Mouse (Mus musculus) ovary, postnatal 10 days (tissue): ENCODE results near the gene Gm17027.
"Not testable (repeated sequence)": the region's sequence is repeated elsewhere in the genome, so short reads cannot be mapped to it uniquely, and the experiment has no call there.

Source experiments
- DNase-seq: peaks from one replicate; pipeline ENCODE4 v3.0.0; 2022; ENCODE audit warnings: low spot score

Gene Gm17027

DNA sequence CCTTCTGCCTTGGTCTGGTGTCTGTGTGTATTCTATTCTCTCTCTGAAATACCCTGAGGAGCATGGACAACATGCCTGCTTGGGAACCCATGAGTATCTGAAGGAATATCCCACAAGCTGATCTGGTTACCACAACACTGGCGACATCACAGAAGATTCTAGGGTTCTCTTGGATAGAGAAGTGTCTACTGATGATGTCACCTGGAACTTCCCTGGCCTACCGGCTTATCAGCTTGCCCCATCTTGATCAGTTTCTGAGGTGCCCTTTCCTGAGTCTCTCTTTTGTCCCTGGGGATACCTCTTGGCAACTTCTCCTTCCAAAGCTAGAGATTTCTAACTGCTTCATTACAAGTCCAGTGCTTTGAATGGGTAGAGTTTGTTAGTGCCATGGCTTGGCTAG is at the start of gene Gm17027:
TSS of gene Gm17027 (minus strand) at position 101 of the 400 bp plus-strand sequence.
- not testable (repeated sequence) for DNase-seq

DNA sequence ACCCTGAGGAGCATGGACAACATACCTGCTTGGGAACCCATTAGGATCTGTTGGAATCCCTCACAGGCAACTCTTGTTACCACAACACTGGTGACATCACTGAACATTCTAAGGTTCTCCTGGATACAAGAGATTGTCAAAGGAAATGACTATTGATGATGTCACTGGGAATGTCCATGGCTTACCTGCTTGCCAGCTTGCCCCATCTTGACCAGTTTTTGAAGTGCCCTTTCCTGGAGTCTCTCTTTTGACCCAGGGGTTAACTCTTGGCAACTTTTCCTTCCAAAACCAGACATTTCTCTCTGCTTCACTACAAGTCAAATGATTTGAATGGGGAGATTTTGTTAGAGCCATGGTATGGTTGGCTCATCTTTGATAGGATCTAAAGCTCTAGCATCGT is 28.3 kb upstream of the Gm17027 start, which contains the start of gene Gm3573:
TSS of gene Gm3573 (minus strand) at position 101 of the 400 bp plus-strand sequence.
- not testable (repeated sequence) for DNase-seq

DNA sequence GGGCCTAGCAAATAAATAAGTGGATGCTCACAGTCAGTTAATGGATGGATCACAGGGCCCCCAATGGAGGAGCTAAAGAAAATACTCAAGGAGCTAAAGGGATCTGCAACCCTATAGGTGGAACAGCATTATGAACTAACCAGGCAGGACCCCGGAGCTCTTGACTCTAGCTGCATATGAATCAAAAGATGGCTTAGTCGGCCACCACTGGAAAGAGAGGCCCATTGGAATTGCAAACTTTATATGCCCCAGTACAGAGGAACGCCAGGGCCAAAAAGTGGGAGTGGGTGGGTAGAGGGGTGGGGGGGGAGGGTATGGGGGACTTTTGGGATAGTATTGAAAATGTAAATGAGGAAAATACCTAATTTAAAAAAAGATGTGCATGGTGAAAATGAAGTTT is 21.5 kb upstream of the Gm17027 start:
- not testable (repeated sequence) for DNase-seq

DNA sequence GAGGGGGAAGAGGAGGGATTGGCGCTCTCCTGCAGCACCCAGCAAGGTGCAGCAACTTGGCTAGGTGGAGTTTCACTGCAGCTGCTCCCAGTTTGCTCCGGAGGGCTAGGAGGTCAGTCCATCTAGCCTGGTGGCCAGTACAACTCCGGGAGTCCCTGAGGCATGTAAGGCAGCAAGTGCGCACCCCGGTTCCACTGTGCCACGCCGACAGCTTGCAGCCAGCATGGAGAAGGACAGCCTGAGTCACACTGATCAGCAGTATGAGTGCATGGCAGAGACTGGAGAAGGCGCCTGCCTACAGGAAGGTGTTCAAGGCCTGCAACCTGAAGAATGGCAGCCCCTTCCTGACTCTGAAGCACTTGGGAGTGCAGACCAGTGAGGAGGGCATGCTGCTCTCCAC is 27.9 kb downstream of the Gm17027 start:
- not testable (repeated sequence) for DNase-seq

DNA sequence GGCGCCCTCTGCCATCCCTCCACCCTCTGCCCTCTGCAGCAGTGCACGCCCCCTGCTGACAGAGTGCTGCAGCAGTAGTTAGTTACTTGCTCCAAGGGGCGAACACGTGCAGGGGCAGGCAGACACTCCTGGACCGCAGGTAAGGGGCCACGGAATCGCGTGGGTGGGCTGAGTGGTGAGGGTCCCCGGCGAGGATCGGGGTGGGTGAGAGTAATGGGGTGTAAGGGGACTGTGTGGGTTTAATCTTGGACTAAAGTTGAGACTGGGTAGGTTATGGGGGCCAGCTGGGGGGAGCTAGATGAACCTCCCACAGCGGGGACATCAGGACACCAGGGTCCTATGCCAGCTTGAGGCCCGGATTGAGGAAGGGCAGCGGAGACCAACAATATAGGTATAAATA is 28.6 kb downstream of the Gm17027 start:
- not testable (repeated sequence) for DNase-seq

DNA sequence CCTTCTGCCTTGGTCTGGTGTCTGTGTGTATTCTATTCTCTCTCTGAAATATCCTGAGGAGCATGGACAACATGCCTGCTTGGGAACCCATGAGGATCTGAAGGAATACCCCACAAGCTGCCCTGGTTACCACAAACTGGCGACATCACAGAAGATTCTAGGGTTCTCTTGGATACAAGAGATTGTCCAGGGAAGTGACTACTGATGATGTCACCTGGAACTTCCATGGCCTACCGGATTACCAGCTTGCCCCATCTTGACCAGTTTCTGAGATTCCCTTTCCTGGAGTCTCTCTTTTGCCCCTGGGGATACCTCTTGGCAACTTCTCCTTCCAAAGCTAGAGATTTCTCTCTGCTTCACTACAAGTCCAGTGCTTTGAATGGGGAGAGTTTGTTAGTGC is 45.2 kb downstream of the Gm17027 start, which contains the start of gene Gm7951:
TSS of gene Gm7951 (minus strand) at position 101 of the 400 bp plus-strand sequence.
- DNase-seq: not testable (repeated sequence)
